ENCODE assay signal across 15 mouse cellular contexts in the genomic region with DNA sequence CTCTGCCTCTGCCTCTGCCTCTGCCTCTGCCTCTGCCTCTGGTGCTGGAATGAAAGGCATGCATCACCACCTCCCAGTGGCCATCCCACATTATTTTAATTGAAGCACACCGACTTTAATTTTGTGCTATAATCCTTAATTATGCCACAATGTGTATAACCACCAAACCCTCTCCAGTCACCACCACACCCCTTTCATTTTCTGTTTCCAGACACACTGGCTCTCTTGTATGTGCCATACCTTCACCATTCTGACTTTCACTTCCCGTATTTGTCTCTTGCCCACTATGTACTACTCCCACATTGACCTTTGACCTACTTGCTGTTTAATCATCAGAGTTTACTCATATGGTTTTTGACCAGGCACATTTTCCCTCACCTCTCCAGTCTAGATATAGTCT. TPM values are rescaled to one million over a fixed set of nuclear protein-coding genes. Genes with fewer than 3 reads are reported as not detected.
A peak's percentile ranks its signal among the peaks of the same experiment; 100 is the strongest.
DNase-seq lines count a peak whose midpoint lies in the region.
"Had no signal": no experiment of that assay in that cellular context is flagged by ENCODE, and none has a peak within 500 bp of the region (broad histone marks: within the 10 kb centered on the region; RNA-seq: fewer than 3 reads in every experiment).

No protein-coding gene starts in this region.

- intact Hi-C loops in heart, postnatal 14 days (cut with DNase I), result no loop called here

- peak; percentile 83 for DNase-seq in heart, adult 11 months
- no peak for DNase-seq in heart, postnatal 14 days
- DNase-seq in B cell, adult 2 months, result peak; percentile 63 to 71
- peak; percentile 64 for DNase-seq in induced T-regulatory cell, adult 2 months (ENCODE audit: low read depth)
- peak; percentile 20 to 42 for DNase-seq in natural killer cell, adult 2 months (ENCODE audit: low spot score in 2 of 2)
- no peak for DNase-seq in urinary bladder, postnatal 36 days (ENCODE audit: low spot score in 2 of 2)
- no peak for DNase-seq in adipocyte (ENCODE audit: low spot score)
- no peak for DNase-seq in thymus, postnatal 14 days
- DNase-seq: cerebellum, adult 11-12 months; heart, adult 2 months; heart, postnatal 10 days; kidney, postnatal 10 days; left cerebral cortex, postnatal 4 days; spleen, adult 18-20 months; thymus, adult 2 months had no signal

RNA-seq across cellular contexts. Expression of a gene that starts 12.5 kb away (rescaled TPM):
- 10 to 100 TPM; 12.3 to 15.0 TPM for total RNA-seq in heart, postnatal 14 days (2021)

Comparison
In these comparisons a context has a peak if more than half of its experiments do, and no peak if none do; other contexts are left out.
1. DNase-seq: peak in heart, adult 11 months (single experiment), B cell, adult 2 months (2 of 2), induced T-regulatory cell, adult 2 months (single experiment) and natural killer cell, adult 2 months (2 of 2); none in heart, postnatal 14 days (0 of 2), urinary bladder, postnatal 36 days (0 of 2), adipocyte (single experiment) and thymus, postnatal 14 days (single experiment).